Mouse (Mus musculus) hindbrain, postnatal 0 days (tissue): Measurements from ENCODE around the gene Wtap. TPM values are rescaled to one million over a fixed set of nuclear protein-coding genes. Genes with fewer than 3 reads are reported as not detected.
"Not testable (repeated sequence)": the region's sequence is repeated elsewhere in the genome, so short reads cannot be mapped to it uniquely, and the experiment has no call there.

Experiments
- ATAC-seq: fragments of 200-750 bp; cut with Nextera tagmentation; 2 replicates; pipeline ENCODE4 v1.8.0; 2017; ENCODE audit warnings: mild to moderate bottlenecking, moderate TSS enrichment, moderate library complexity
- DNase-seq: peaks from one replicate; pipeline ENCODE4 v3.0.0-alpha.2; 2015; ENCODE audit warnings: low spot score
- H3K27ac ChIP-seq: fragments of 300-500 bp; sonication (generic); 2 replicates; pipeline ENCODE4 v1.5.1; 2014; ENCODE audit warnings: mild to moderate bottlenecking
- H3K27me3 ChIP-seq: fragments of 300-500 bp; sonication (generic); 2 replicates; pipeline ENCODE4 v1.6.1; 2014; ENCODE audit warnings: low read length, mixed read lengths; ENCODE audit not compliant: insufficient read depth
- H3K36me3 ChIP-seq: fragments of 300-500 bp; sonication (generic); 2 replicates; pipeline ENCODE4 v1.6.1; 2014; ENCODE audit warnings: low read length, mixed read lengths; ENCODE audit not compliant: insufficient read depth
- H3K4me1 ChIP-seq: fragments of 300-500 bp; sonication (generic); 2 replicates; pipeline ENCODE4 v1.6.1; 2014; ENCODE audit warnings: antibody characterized with exemption, low read length, mixed read lengths; ENCODE audit not compliant: insufficient read depth
- H3K4me2 ChIP-seq: fragments of 300-500 bp; sonication (generic); 2 replicates; pipeline ENCODE4 v1.6.1; 2014; ENCODE audit warnings: low read depth, mild to moderate bottlenecking, low read length, moderate library complexity, mixed read lengths
- H3K4me3 ChIP-seq: fragments of 300-500 bp; sonication (generic); 2 replicates; pipeline ENCODE4 v1.5.1; 2014; ENCODE audit warnings: low read length
- H3K9ac ChIP-seq: fragments of 300-500 bp; sonication (generic); replicated peaks from 2 replicates; pipeline ENCODE4 v1.6.1; 2014; ENCODE audit warnings: mild to moderate bottlenecking, low read length, moderate library complexity, mixed read lengths
- H3K9me3 ChIP-seq: fragments of 300-500 bp; sonication (generic); 2 replicates; pipeline ENCODE4 v1.6.1; 2016; ENCODE audit warnings: low read length, mixed read lengths
- CTCF ChIP-seq: IDR thresholded peaks from 2 replicates; pipeline ENCODE4 v1.5.1; 2016; ENCODE audit warnings: antibody characterized with exemption, control low read depth, low read depth
- WGBS: fragments of 180-500 bp; shearing (Covaris S2); extraction: QIAGEN DNeasy Blood & Tissue Kit; methylation state at CpG from one replicate; pipeline ENCODE4 v1.1.7; 2014; 5-methylcytosine and 5-hydroxymethylcytosine counted together
- polyA plus RNA-seq: library from polyadenylated mRNA; unstranded; fragments of >200 nt; fragmentation: Nextera tagmentation; extraction: Ambion mirVana; gene quantifications from 2 replicates; pipeline ENCODE4 v1.2.1, GENCODE M21; 2015
- total RNA-seq: library from RNA; depleted of rRNA; stranded (reverse); fragments of >200 nt; gene quantifications from 2 replicates; pipeline ENCODE4 v1.2.3, GENCODE M21; 2014; rRNA removed

Gene Wtap
- total RNA-seq, result 48.9 and 54.2 TPM in 2 replicates
- polyA plus RNA-seq, result 123 and 126 TPM in 2 replicates

GRCm38 (mm10) chr17:12994069-12994468 lies at the start of gene Wtap:
Gene Wtap, minus strand, starts transcription at chr17:12994169.
- Histone ChIP-seq H3K27ac (peak within 1 kb of the TSS; percentile 100), H3K4me3 (peak within 1 kb of the TSS; percentile 99), H3K27me3 (no peaks in the 10 kb centered on the region), H3K36me3 (no peaks in the 10 kb centered on the region), H3K9ac (peak within 1 kb of the TSS; percentile 100), H3K4me2 (peak within 1 kb of the TSS; percentile 88), H3K4me1 (no peaks in the 10 kb centered on the region), H3K9me3 (no peaks in the 10 kb centered on the region)
- WGBS, result 80% methylated on average over 1 of the region's 1 CpGs
- TF ChIP-seq CTCF, result no peak
- ATAC-seq (no peak), DNase-seq (no peak)

GRCm38 (mm10) chr17:13036627-13037192 lies 42.7 kb upstream of the Wtap start:
- not testable (repeated sequence) for H3K9ac ChIP-seq, H3K9me3 ChIP-seq, H3K4me1 ChIP-seq, H3K4me2 ChIP-seq, H3K27me3 ChIP-seq, H3K36me3 ChIP-seq, H3K4me3 ChIP-seq, H3K27ac ChIP-seq, DNase-seq, ATAC-seq
- 86% methylated on average over 3 of the region's 12 CpGs for WGBS

GRCm38 (mm10) chr17:13013316-13013715 lies 19.3 kb upstream of the Wtap start:
- H3K4me1 ChIP-seq, result no peaks in the 10 kb centered on the region
- no peak for TF ChIP-seq CTCF
- H3K9me3 ChIP-seq, result no peaks in the 10 kb centered on the region
- no peaks in the 10 kb centered on the region for H3K27me3 ChIP-seq
- no peak overlapping the region for H3K4me2 ChIP-seq
- no peak overlapping the region for H3K4me3 ChIP-seq
- no peak overlapping the region for H3K27ac ChIP-seq
- H3K9ac ChIP-seq, result no peak overlapping the region
- DNase-seq, result no peak
- no peak for ATAC-seq
- H3K36me3 ChIP-seq, result peaks cover 43% of the 10 kb centered on the region
- 59% methylated on average over 3 of the region's 3 CpGs for WGBS

- H3K27me3 ChIP-seq, result no peaks in the 10 kb centered on the region
- WGBS, result 31% methylated on average over 3 of the region's 3 CpGs
- no peak overlapping the region for H3K4me3 ChIP-seq
- no peak overlapping the region for H3K27ac ChIP-seq
- peaks cover 29% of the 10 kb centered on the region; the same call in 1 of the 2 replicates for H3K36me3 ChIP-seq
- peak; percentile 67 for TF ChIP-seq CTCF
- H3K4me1 ChIP-seq, result 0 out of 2 replicates have a peak, but pooled peaks cover 3% of the 10 kb centered on the region
- DNase-seq, result peak; percentile 78
- H3K9me3 ChIP-seq, result no peaks in the 10 kb centered on the region
- no peak overlapping the region for H3K9ac ChIP-seq
- no peak for ATAC-seq
- H3K4me2 ChIP-seq, result no peak overlapping the region
Measured at GRCm38 (mm10) chr17:13009887-13010286, 15.9 kb upstream of the Wtap start.

- H3K27ac ChIP-seq, result peak overlapping the region; percentile 91
- DNase-seq (peak; percentile 5), ATAC-seq (no peak)
- 1% methylated on average over 10 of the region's 10 CpGs for WGBS
- no peak for TF ChIP-seq CTCF
- H3K4me2 ChIP-seq, result peak overlapping the region; percentile 91
- peaks cover 17% of the 10 kb centered on the region; the same call in 1 of the 2 replicates for H3K36me3 ChIP-seq
- peak overlapping the region; percentile 86 for H3K9ac ChIP-seq
- peak overlapping the region; percentile 82 for H3K4me3 ChIP-seq
- H3K4me1 ChIP-seq, result 0 out of 2 replicates have a peak, but pooled peaks cover 3% of the 10 kb centered on the region
- no peaks in the 10 kb centered on the region for H3K27me3 ChIP-seq
- H3K9me3 ChIP-seq, result no peaks in the 10 kb centered on the region
Measured at GRCm38 (mm10) chr17:13008528-13008927, 14.6 kb upstream of the Wtap start.

GRCm38 (mm10) chr17:13007730-13008425 lies 13.9 kb upstream of the Wtap start:
- TF ChIP-seq CTCF, result 0 out of 2 replicates have a peak, but pooled peaks have one; percentile 18
- Histone ChIP-seq H3K27me3 (no peaks in the 10 kb centered on the region), H3K9ac (peak overlapping the region; percentile 86), H3K4me2 (peak overlapping the region; percentile 91), H3K27ac (peak overlapping the region; percentile 91), H3K4me1 (0 out of 2 replicates have a peak, but pooled peaks cover 3% of the 10 kb centered on the region), H3K36me3 (peaks cover 11% of the 10 kb centered on the region; the same call in 1 of the 2 replicates), H3K9me3 (no peaks in the 10 kb centered on the region), H3K4me3 (peak overlapping the region; percentile 82)
- 2% methylated on average over 75 of the region's 76 CpGs for WGBS
- DNase-seq (peak; percentile 98), ATAC-seq (peak; percentile 97)
